Mouse (Mus musculus) frontal cortex, adult 2 months (tissue): Measurements from ENCODE around the gene Prss56. TPM values are rescaled to one million over a fixed set of nuclear protein-coding genes. Genes with fewer than 3 reads are reported as not detected.

Source experiments
- DNase-seq, 2 experiments: peaks; one replicate each; pipeline ENCODE4 v3.0.0; 2022; ENCODE audit warnings: low spot score in 1 of 2; ENCODE audit errors: extremely low spot score in 1 of 2
- polyA plus RNA-seq: library from polyadenylated mRNA; depleted of rRNA; stranded (reverse); fragments of >200 nt; gene quantifications from 2 replicates; pipeline ENCODE4 v1.2.3, GENCODE M21; 2012; rRNA removed

Gene Prss56
- polyA plus RNA-seq, 1 experiment: 5.0 TPM

DNA sequence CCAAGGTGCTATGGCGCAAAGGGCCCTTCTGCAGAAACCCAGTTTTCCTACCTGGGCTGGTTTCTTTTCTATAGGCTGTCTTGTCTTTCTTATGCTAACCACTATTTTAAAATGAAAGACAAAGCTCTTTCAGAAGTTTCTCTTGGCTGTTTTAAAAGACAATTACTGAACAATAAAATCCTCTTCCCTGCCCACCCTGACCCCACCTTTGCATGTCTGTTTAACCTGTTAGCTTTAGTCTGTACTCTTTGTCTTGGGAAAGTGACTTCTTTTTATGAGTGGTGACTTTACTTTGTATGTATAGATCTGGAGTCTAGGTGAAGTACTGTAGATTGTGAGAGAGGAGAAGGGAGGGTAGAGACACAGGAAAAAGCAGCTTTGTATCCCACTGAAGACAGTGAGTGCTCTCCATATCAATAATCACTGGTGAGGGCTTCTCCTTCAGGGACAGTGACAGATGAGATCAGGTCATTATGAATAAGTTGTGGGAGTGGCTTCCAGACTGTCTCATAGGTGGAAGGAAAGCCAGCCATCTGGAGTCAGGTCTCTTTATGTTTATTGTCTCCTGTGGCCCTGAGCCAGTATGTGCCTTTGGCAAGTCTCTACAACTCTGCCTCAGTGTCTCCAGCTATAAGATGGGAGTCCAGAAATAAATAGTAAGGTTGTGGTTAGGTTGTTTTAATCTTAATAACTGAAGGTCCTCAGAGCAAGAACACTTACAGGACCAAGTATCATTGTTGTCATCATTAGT is 43.5 kb downstream of the Prss56 start:
- DNase-seq: no peak

DNA sequence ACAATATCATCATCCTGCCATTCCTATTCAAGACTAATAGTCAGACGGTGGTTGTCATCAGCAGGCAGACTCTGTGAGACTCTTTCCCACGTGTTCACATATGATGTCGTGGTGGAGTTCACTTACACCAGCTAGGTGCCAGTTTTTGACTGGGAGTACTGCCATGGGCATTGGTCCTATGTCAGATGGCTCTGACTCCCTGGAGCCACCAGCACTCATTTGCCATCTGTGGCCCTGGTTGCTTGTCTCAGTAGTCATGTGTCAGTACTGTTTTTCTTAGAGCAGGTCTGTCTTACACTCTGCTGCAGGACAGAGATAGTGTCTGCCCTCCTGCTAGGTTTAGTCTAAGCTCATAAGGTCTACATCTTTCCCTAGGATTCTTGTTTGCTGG is 44.0 kb downstream of the Prss56 start:
- DNase-seq: no peak

DNA sequence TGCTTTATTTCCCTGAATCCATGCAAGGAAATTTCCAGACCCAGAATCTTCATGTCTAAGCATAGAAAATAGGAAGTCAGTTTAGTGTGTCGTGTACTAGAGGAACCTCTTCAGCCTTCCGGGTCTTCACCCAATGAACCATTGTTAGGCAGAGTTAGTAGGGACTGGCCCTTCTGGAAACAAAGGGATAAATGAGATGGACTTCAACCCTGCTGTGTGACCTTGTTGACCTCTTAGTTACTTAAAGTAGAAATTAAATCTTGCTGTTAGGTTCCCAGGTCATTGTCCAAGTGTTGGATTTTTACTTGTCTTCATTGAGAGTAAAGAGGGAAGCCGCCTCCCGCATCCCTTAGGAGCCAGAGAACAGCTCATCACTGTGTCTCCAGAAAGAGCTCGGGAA is 47.5 kb downstream of the Prss56 start:
- DNase-seq: no peak

DNA sequence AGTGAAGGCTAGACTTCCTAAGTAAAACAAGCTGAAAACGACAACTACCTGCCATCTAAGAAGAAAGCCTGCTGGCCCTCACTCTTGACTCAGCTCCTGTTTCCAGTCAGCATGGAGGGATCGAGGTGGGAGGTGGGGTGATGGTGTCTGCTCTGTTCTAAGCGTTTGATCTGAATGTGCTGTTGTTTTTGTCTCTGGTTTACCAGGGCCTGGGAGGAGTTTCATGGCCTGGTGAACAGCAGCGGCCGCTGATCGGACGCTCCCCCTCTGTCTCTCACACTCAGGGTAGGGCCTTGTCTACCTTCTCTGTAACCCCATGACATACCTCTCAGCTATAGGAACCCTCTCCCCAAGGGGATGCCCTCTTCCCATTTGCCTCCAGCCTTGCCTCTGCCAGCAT is 49.1 kb downstream of the Prss56 start:
- DNase-seq: no peak

Other genes with a start within 250 kb of the Prss56 start
- gene Alppl2, start 93.4 kb upstream of the Prss56 start, polyA plus RNA-seq: not detected in 2 replicates
- 0.04 TPM in 1 of 2 replicates, not detected in the other for gene Alpi, start 81.7 kb upstream of the Prss56 start, polyA plus RNA-seq
- gene Akp3, start 58.3 kb upstream of the Prss56 start, polyA plus RNA-seq: not detected in 2 replicates
- 3.2 and 3.6 TPM in 2 replicates for gene Ecel1, start 26.8 kb upstream of the Prss56 start, polyA plus RNA-seq
- not detected in 2 replicates for gene Chrnd, start 7.3 kb downstream of the Prss56 start, polyA plus RNA-seq
- not detected in 2 replicates for gene Chrng, start 21.3 kb downstream of the Prss56 start, polyA plus RNA-seq
- gene Eif4e2, start 30.6 kb downstream of the Prss56 start, polyA plus RNA-seq: 56.6 and 59.9 TPM in 2 replicates
- gene Efhd1, start 81.0 kb downstream of the Prss56 start, polyA plus RNA-seq: 27.6 and 29.0 TPM in 2 replicates
- 64.0 and 74.3 TPM in 2 replicates for gene Gigyf2, start 143.7 kb downstream of the Prss56 start, polyA plus RNA-seq
- 2.5 and 3.5 TPM in 2 replicates for gene Kcnj13, start 211.4 kb downstream of the Prss56 start, polyA plus RNA-seq